Mouse (Mus musculus) embryonic fibroblast, embryonic 13.5 days (primary cell): ENCODE measurements around the gene Nmt2.

Source experiments
- CTCF ChIP-seq: IDR thresholded peaks from 2 replicates; pipeline ENCODE4 v1.5.1; 2011; ENCODE audit warnings: mild to moderate bottlenecking, control low read depth, low read length, moderate library complexity, borderline replicate concordance; ENCODE audit not compliant: insufficient read depth
- POLR2A ChIP-seq: IDR thresholded peaks from 2 replicates; pipeline ENCODE4 v1.6.1; 2011; ENCODE audit warnings: low read depth, mild to moderate bottlenecking, control low read depth, low read length, moderate library complexity

GRCm38 (mm10) chr2:3355793-3356192 is 71.8 kb downstream of the Nmt2 start:
- TF ChIP-seq CTCF, result no peak
- no peak for TF ChIP-seq POLR2A
